Mouse (Mus musculus) forebrain, postnatal 0 days (tissue): ENCODE measurements at regions not wholly inside any gene's neighbourhood (a gene's known extent, or its start where the extent isn't known, plus 50 kb on each side); places are given as distances from the start of the nearest gene placed in this dataset.

Source experiments
- ATAC-seq: fragments of 200-750 bp; cut with Nextera tagmentation; 2 replicates; pipeline ENCODE4 v1.8.0; 2017; ENCODE audit warnings: mild to moderate bottlenecking, moderate library complexity
- DNase-seq: peaks from one replicate; pipeline ENCODE4 v3.0.0-alpha.2; 2015
- H3K27ac ChIP-seq: fragments of 300-500 bp; sonication (generic); 2 replicates; pipeline ENCODE4 v1.5.1; 2014; ENCODE audit warnings: low read depth, mild to moderate bottlenecking, antibody characterized with exemption, low read length, moderate library complexity, mixed read lengths
- H3K27me3 ChIP-seq: fragments of 300-500 bp; sonication (generic); 2 replicates; pipeline ENCODE4 v1.6.1; 2014; ENCODE audit warnings: mild to moderate bottlenecking, low read length, mixed read lengths; ENCODE audit not compliant: insufficient read depth
- H3K36me3 ChIP-seq: fragments of 300-500 bp; sonication (generic); 2 replicates; pipeline ENCODE4 v1.6.1; 2014; ENCODE audit warnings: mild to moderate bottlenecking, moderate library complexity; ENCODE audit not compliant: insufficient read depth
- H3K4me1 ChIP-seq: fragments of 300-500 bp; sonication (generic); 2 replicates; pipeline ENCODE4 v1.6.1; 2014; ENCODE audit warnings: antibody characterized with exemption; ENCODE audit not compliant: insufficient read depth
- H3K4me2 ChIP-seq: fragments of 300-500 bp; sonication (generic); 2 replicates; pipeline ENCODE4 v1.6.1; 2014; ENCODE audit warnings: low read depth, mild to moderate bottlenecking, moderate library complexity
- H3K4me3 ChIP-seq: fragments of 300-500 bp; sonication (generic); 2 replicates; pipeline ENCODE4 v1.5.1; 2014; ENCODE audit warnings: low read depth, low read length, mixed read lengths
- H3K9ac ChIP-seq: fragments of 300-500 bp; sonication (generic); 2 replicates; pipeline ENCODE4 v1.6.1; 2014; ENCODE audit warnings: mild to moderate bottlenecking
- H3K9me3 ChIP-seq: fragments of 300-500 bp; sonication (generic); 2 replicates; pipeline ENCODE4 v1.6.1; 2016; ENCODE audit warnings: low read length
- CTCF ChIP-seq: sonication (generic); IDR thresholded peaks from 2 replicates; pipeline ENCODE4 v1.5.1; 2016; ENCODE audit warnings: antibody characterized with exemption, control low read depth, low read depth
- WGBS: fragments of 180-500 bp; shearing (Covaris S2); extraction: QIAGEN DNeasy Blood & Tissue Kit; methylation state at CpG from one replicate; pipeline ENCODE4 v1.1.7; 2014; 5-methylcytosine and 5-hydroxymethylcytosine counted together

- no peak for ATAC-seq
- DNase-seq, result no peak
- TF ChIP-seq CTCF, result no peak
- WGBS, result 66% methylated on average over 10 of the region's 10 CpGs
- no peak overlapping the region for H3K4me2 ChIP-seq
- H3K9me3 ChIP-seq, result no peaks in the 10 kb centered on the region
- H3K4me1 ChIP-seq, result 0 out of 2 replicates have a peak, but pooled peaks cover 2% of the 10 kb centered on the region
- H3K4me3 ChIP-seq, result no peak overlapping the region
- H3K27me3 ChIP-seq, result no peaks in the 10 kb centered on the region
- no peak overlapping the region for H3K27ac ChIP-seq
- no peak overlapping the region for H3K9ac ChIP-seq
- H3K36me3 ChIP-seq, result no peaks in the 10 kb centered on the region
These were observed 160.4 kb upstream of the Auts2 start for GRCm38 (mm10) chr5:132703455-132704100.

- Histone ChIP-seq H3K27ac (no peak overlapping the region), H3K36me3 (no peaks in the 10 kb centered on the region), H3K9ac (no peak overlapping the region), H3K4me1 (no peaks in the 10 kb centered on the region), H3K9me3 (no peaks in the 10 kb centered on the region), H3K27me3 (no peaks in the 10 kb centered on the region), H3K4me3 (no peak overlapping the region), H3K4me2 (no peak overlapping the region)
- WGBS, result 63% methylated on average over 3 of the region's 3 CpGs
- no peak for TF ChIP-seq CTCF
- no peak for ATAC-seq
- DNase-seq, result no peak
These were observed 159.4 kb upstream of the Auts2 start for GRCm38 (mm10) chr5:132702573-132702972.

- H3K9ac ChIP-seq, result no peak overlapping the region
- DNase-seq, result no peak
- 40% methylated on average over 10 of the region's 10 CpGs for WGBS
These were observed 147.6 kb upstream of the Auts2 start for GRCm38 (mm10) chr5:132690784-132691183.

GRCm38 (mm10) chr5:132675261-132675660 lies 132.1 kb upstream of the Auts2 start:
- WGBS, result 99% methylated on average over 11 of the region's 11 CpGs
- Histone ChIP-seq H3K27me3 (no peaks in the 10 kb centered on the region), H3K4me2 (no peak overlapping the region), H3K4me1 (no peaks in the 10 kb centered on the region), H3K36me3 (no peaks in the 10 kb centered on the region), H3K27ac (no peak overlapping the region), H3K9me3 (no peaks in the 10 kb centered on the region), H3K9ac (no peak overlapping the region), H3K4me3 (no peak overlapping the region)
- DNase-seq (no peak), ATAC-seq (no peak)
- no peak for TF ChIP-seq CTCF

More at GRCm38 (mm10) chr5:132690784-132691183, 147.6 kb upstream of the Auts2 start:
- Histone ChIP-seq H3K9me3 (0 out of 2 replicates have a peak, but pooled peaks cover 5% of the 10 kb centered on the region), H3K4me3 (no peak overlapping the region), H3K4me1 (no peaks in the 10 kb centered on the region), H3K4me2 (no peak overlapping the region), H3K27ac (no peak overlapping the region), H3K27me3 (no peaks in the 10 kb centered on the region), H3K36me3 (no peaks in the 10 kb centered on the region)
- TF ChIP-seq CTCF, result no peak
- ATAC-seq, result no peak

GRCm38 (mm10) chr5:132673599-132674305 lies 130.6 kb upstream of the Auts2 start:
- TF ChIP-seq CTCF, result no peak
- no peak overlapping the region for H3K4me3 ChIP-seq
- peak; percentile 51 for DNase-seq
- no peak overlapping the region for H3K9ac ChIP-seq
- 0 out of 2 replicates have a peak, but pooled peaks have one; percentile 62 for ATAC-seq
- no peaks in the 10 kb centered on the region for H3K4me1 ChIP-seq
- H3K27me3 ChIP-seq, result no peaks in the 10 kb centered on the region
- H3K36me3 ChIP-seq, result no peaks in the 10 kb centered on the region
- H3K27ac ChIP-seq, result no peak overlapping the region
- WGBS, result 13% methylated on average over 6 of the region's 6 CpGs
- no peak overlapping the region for H3K4me2 ChIP-seq
- H3K9me3 ChIP-seq, result no peaks in the 10 kb centered on the region

GRCm38 (mm10) chr5:132671496-132671895 lies 128.4 kb upstream of the Auts2 start:
- H3K4me2 ChIP-seq, result no peak overlapping the region
- DNase-seq (no peak), ATAC-seq (no peak)
- H3K4me1 ChIP-seq, result peaks cover 3% of the 10 kb centered on the region; the same call in 1 of the 2 replicates
- H3K9ac ChIP-seq, result no peak overlapping the region
- no peaks in the 10 kb centered on the region for H3K9me3 ChIP-seq
- H3K27me3 ChIP-seq, result no peaks in the 10 kb centered on the region
- TF ChIP-seq CTCF, result no peak
- H3K27ac ChIP-seq, result no peak overlapping the region
- no peaks in the 10 kb centered on the region for H3K36me3 ChIP-seq
- no peak overlapping the region for H3K4me3 ChIP-seq
- WGBS, result 75% methylated on average over 5 of the region's 5 CpGs

- no peak overlapping the region for H3K4me2 ChIP-seq
- WGBS, result 30% methylated on average over 4 of the region's 4 CpGs
- peaks cover 3% of the 10 kb centered on the region; the same call in 1 of the 2 replicates for H3K4me1 ChIP-seq
- no peaks in the 10 kb centered on the region for H3K36me3 ChIP-seq
- H3K27me3 ChIP-seq, result no peaks in the 10 kb centered on the region
- ATAC-seq (no peak), DNase-seq (no peak)
- H3K27ac ChIP-seq, result no peak overlapping the region
- no peak overlapping the region for H3K9ac ChIP-seq
- H3K4me3 ChIP-seq, result no peak overlapping the region
- H3K9me3 ChIP-seq, result no peaks in the 10 kb centered on the region
- no peak for TF ChIP-seq CTCF
These were observed 124.2 kb upstream of the Auts2 start for GRCm38 (mm10) chr5:132667316-132667715.
